24 mouse cellular contexts compared by ENCODE assay signal in genomic region chr5:64206875-64207274, GRCm38 (mm10). TPM values are rescaled to one million over a fixed set of nuclear protein-coding genes. Genes with fewer than 3 reads are reported as not detected.
A peak's percentile ranks its signal among the peaks of the same experiment; 100 is the strongest.
DNase-seq lines count a peak whose midpoint lies in the region; ATAC-seq lines count a peak whose summit lies in the region.
"Had no signal": no experiment of that assay in that cellular context is flagged by ENCODE, and none has a peak within 500 bp of the region (broad histone marks: within the 10 kb centered on the region; RNA-seq: fewer than 3 reads in every experiment).

No protein-coding gene starts in this region.

- H3K9ac ChIP-seq in heart, embryonic 12.5 days: no peak overlapping the region
- H3K9ac ChIP-seq: embryonic facial prominence, embryonic 13.5 days; embryonic facial prominence, embryonic 15.5 days had no signal

- intact Hi-C loops in gastrocnemius, postnatal 36 days (cut with DNase I): no loop called here

- H3K4me3 ChIP-seq in heart, embryonic 10.5 days: no peak overlapping the region
- no peak overlapping the region for H3K4me3 ChIP-seq in heart, embryonic 12.5 days
- H3K4me3 ChIP-seq: embryonic facial prominence, embryonic 13.5 days; embryonic facial prominence, embryonic 15.5 days; erythroblast, embryonic 14.5 days; forebrain, embryonic 10.5 days had no signal

- ATAC-seq in heart, embryonic 12.5 days (ENCODE audit: insufficient number of reproducible peaks, low FRiP score): no peak
- ATAC-seq: forebrain, embryonic 14.5 days; forebrain, embryonic 16.5 days had no signal

- no peak overlapping the region for H3K27ac ChIP-seq in heart, embryonic 10.5 days
- H3K27ac ChIP-seq in heart, embryonic 12.5 days (ENCODE audit: poor library complexity, severe bottlenecking): no peak overlapping the region
- H3K27ac ChIP-seq: embryonic facial prominence, embryonic 13.5 days; embryonic facial prominence, embryonic 15.5 days; forebrain, embryonic 10.5 days had no signal

- DNase-seq in gastrocnemius, adult 18-20 months (ENCODE audit: low spot score): peak; percentile 49
- DNase-seq in gastrocnemius, adult 8-10 months (ENCODE audit: low spot score in 2 of 2): no peak
- peak; percentile 51 for DNase-seq in gastrocnemius, postnatal 25 days
- DNase-seq in gastrocnemius, postnatal 36 days: no peak
- peak; percentile 68 for DNase-seq in heart, embryonic 10.5 days (ENCODE audit: low spot score)
- DNase-seq in skeletal muscle tissue, adult 2 months (ENCODE audit: low read depth, low spot score): peak; percentile 64
- no peak for DNase-seq in right cerebral cortex, postnatal 25 days
- DNase-seq: adrenal gland, adult 2 months; adrenal gland, postnatal 10 days; adrenal gland, postnatal 25 days; cerebellum, adult 11 months; cerebellum, adult 18-20 months; cerebellum, adult 8-10 months; cerebellum, adult 9-11 months; cerebellum, postnatal 14 days; cerebellum, postnatal 36 days; embryo, embryonic 11 days had no signal

- H3K4me2 ChIP-seq in heart, embryonic 12.5 days: no peak overlapping the region
- H3K4me2 ChIP-seq: embryonic facial prominence, embryonic 13.5 days; embryonic facial prominence, embryonic 15.5 days had no signal

- no peaks in the 10 kb centered on the region for H3K27me3 ChIP-seq in heart, embryonic 10.5 days (ENCODE audit: insufficient read depth, poor library complexity, severe bottlenecking)
- H3K27me3 ChIP-seq in heart, embryonic 12.5 days (replicated peaks): no peaks in the 10 kb centered on the region
- H3K27me3 ChIP-seq: embryonic facial prominence, embryonic 13.5 days; embryonic facial prominence, embryonic 15.5 days had no signal

- H3K9me3 ChIP-seq in heart, embryonic 10.5 days: no peaks in the 10 kb centered on the region
- no peaks in the 10 kb centered on the region for H3K9me3 ChIP-seq in heart, embryonic 12.5 days (replicated peaks)
- H3K9me3 ChIP-seq: embryonic facial prominence, embryonic 13.5 days; embryonic facial prominence, embryonic 15.5 days; forebrain, embryonic 10.5 days had no signal

- H3K36me3 ChIP-seq in heart, embryonic 10.5 days: no peaks in the 10 kb centered on the region
- H3K36me3 ChIP-seq in heart, embryonic 12.5 days: no peaks in the 10 kb centered on the region
- H3K36me3 ChIP-seq: embryonic facial prominence, embryonic 13.5 days; embryonic facial prominence, embryonic 15.5 days; forebrain, embryonic 10.5 days had no signal

- peaks cover 9% of the 10 kb centered on the region; the same call in 1 of the 2 replicates for H3K4me1 ChIP-seq in heart, embryonic 10.5 days
- peaks cover 12% of the 10 kb centered on the region for H3K4me1 ChIP-seq in heart, embryonic 12.5 days (replicated peaks)
- H3K4me1 ChIP-seq: embryonic facial prominence, embryonic 15.5 days had no signal

- 55% methylated on average over 8 of the region's 8 CpGs for WGBS in heart, embryonic 10.5 days
- 55% methylated on average over 8 of the region's 8 CpGs for WGBS in heart, embryonic 12.5 days

RNA-seq across cellular contexts. Expression of gene Tbc1d1, which starts 50.8 kb away (rescaled TPM):
- 10 to 100 TPM; 57.2 to 73.9 TPM for total RNA-seq in gastrocnemius, adult 18-20 months (2021)
- 100 to 1,000 TPM in 1 of 4 experiments, 10 to 100 TPM in 3; 52.4 to 135 (median 62.0) TPM for total RNA-seq in gastrocnemius, adult 8-10 months (2022)
- 10 to 100 TPM; 39.3 to 77.3 TPM for total RNA-seq in gastrocnemius, postnatal 25 days (2021)
- total RNA-seq in gastrocnemius, postnatal 36 days (2021): 10 to 100 TPM; 61.5 to 63.0 TPM
- 38.3 and 44.2 TPM in 2 replicates for polyA plus RNA-seq in heart, embryonic 10.5 days (2016; fragmentation: Nextera tagmentation; extraction: Ambion mirVana)
- 36.4 and 38.3 TPM in 2 replicates for polyA plus RNA-seq in heart, embryonic 12.5 days (2016; fragmentation: Nextera tagmentation; extraction: Ambion mirVana)

Comparison
In these comparisons a context has a peak if more than half of its experiments do, and no peak if none do; other contexts are left out.
1. DNase-seq: peak in gastrocnemius, adult 18-20 months (single experiment), gastrocnemius, postnatal 25 days (single experiment), heart, embryonic 10.5 days (single experiment) and skeletal muscle tissue, adult 2 months (single experiment); none in gastrocnemius, adult 8-10 months (0 of 2), gastrocnemius, postnatal 36 days (0 of 2) and right cerebral cortex, postnatal 25 days (single experiment).